In the genomic region with DNA sequence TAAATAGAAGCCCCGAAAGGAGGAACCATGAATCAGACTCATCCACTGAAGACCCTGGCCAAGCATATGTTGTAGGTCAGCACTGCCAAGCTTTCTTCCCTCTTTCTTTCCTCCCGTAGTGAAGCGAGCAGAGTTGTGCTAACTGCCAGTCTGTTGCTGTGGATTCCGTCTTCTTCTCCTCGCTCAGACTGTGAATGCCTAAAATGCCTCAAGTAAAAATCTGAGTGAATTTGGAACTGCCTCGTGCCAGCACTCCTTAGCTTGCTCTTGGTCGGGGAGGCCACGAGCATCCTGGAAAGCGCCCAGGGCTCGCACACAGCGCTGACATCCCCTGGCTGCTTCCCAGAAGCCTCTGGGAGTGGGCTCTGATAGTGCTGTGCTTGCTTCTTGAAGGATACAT, we compare ENCODE assay signal across 19 mouse cellular contexts.
DNase-seq lines count a peak whose midpoint lies in the region; ATAC-seq lines count a peak whose summit lies in the region.
"Had no signal": no experiment of that assay in that cellular context is flagged by ENCODE, and none has a peak within 500 bp of the region (broad histone marks: within the 10 kb centered on the region; RNA-seq: fewer than 3 reads in every experiment).

No protein-coding gene starts in this region.

- no peak overlapping the region for H3K27ac ChIP-seq in forebrain, embryonic 13.5 days
- H3K27ac ChIP-seq in forebrain, embryonic 12.5 days, result no peak overlapping the region
- H3K27ac ChIP-seq in hindbrain, embryonic 16.5 days (ENCODE audit: low read depth, low read length), result no peak overlapping the region
- H3K27ac ChIP-seq in hindbrain, embryonic 13.5 days, result no peak overlapping the region
- H3K27ac ChIP-seq in neural tube, embryonic 15.5 days (replicated peaks), result 0 out of 2 replicates have a peak overlapping the region, but pooled peaks have one; percentile 5
- 0 out of 2 replicates have a peak overlapping the region, but pooled peaks have one; percentile 6 for H3K27ac ChIP-seq in embryonic facial prominence, embryonic 15.5 days (replicated peaks)
- H3K27ac ChIP-seq: embryonic facial prominence, embryonic 12.5 days; limb, embryonic 15.5 days had no signal

- no peaks in the 10 kb centered on the region for H3K27me3 ChIP-seq in forebrain, embryonic 13.5 days
- H3K27me3 ChIP-seq in forebrain, embryonic 12.5 days, result no peaks in the 10 kb centered on the region
- no peaks in the 10 kb centered on the region for H3K27me3 ChIP-seq in hindbrain, embryonic 16.5 days (replicated peaks; ENCODE audit: control insufficient read depth, insufficient read depth, low read length)
- no peaks in the 10 kb centered on the region for H3K27me3 ChIP-seq in hindbrain, embryonic 13.5 days
- H3K27me3 ChIP-seq in neural tube, embryonic 15.5 days (replicated peaks), result no peaks in the 10 kb centered on the region
- no peaks in the 10 kb centered on the region for H3K27me3 ChIP-seq in embryonic facial prominence, embryonic 15.5 days
- H3K27me3 ChIP-seq: embryonic facial prominence, embryonic 12.5 days; Patski had no signal

- no peak overlapping the region for H3K4me2 ChIP-seq in forebrain, embryonic 13.5 days
- H3K4me2 ChIP-seq in forebrain, embryonic 12.5 days, result no peak overlapping the region
- H3K4me2 ChIP-seq in hindbrain, embryonic 16.5 days (ENCODE audit: low read length), result no peak overlapping the region
- no peak overlapping the region for H3K4me2 ChIP-seq in hindbrain, embryonic 13.5 days
- no peak overlapping the region for H3K4me2 ChIP-seq in neural tube, embryonic 15.5 days
- no peak overlapping the region for H3K4me2 ChIP-seq in embryonic facial prominence, embryonic 15.5 days (replicated peaks)
- H3K4me2 ChIP-seq: embryonic facial prominence, embryonic 12.5 days; limb, embryonic 15.5 days had no signal

- H3K4me1 ChIP-seq in forebrain, embryonic 13.5 days, result peaks cover 13% of the 10 kb centered on the region
- H3K4me1 ChIP-seq in forebrain, embryonic 12.5 days, result 0 out of 2 replicates have a peak, but pooled peaks cover 3% of the 10 kb centered on the region
- peaks cover 4% of the 10 kb centered on the region; the same call in 1 of the 2 replicates for H3K4me1 ChIP-seq in hindbrain, embryonic 16.5 days (ENCODE audit: control insufficient read depth, insufficient read depth, low read depth, low read length)
- H3K4me1 ChIP-seq in hindbrain, embryonic 13.5 days (replicated peaks), result 0 out of 2 replicates have a peak, but pooled peaks cover 4% of the 10 kb centered on the region
- H3K4me1 ChIP-seq in neural tube, embryonic 15.5 days, result 0 out of 2 replicates have a peak, but pooled peaks cover 3% of the 10 kb centered on the region
- peaks cover 6% of the 10 kb centered on the region; the same call in 1 of the 2 replicates for H3K4me1 ChIP-seq in embryonic facial prominence, embryonic 15.5 days

- no peak overlapping the region for H3K4me3 ChIP-seq in forebrain, embryonic 13.5 days
- no peak overlapping the region for H3K4me3 ChIP-seq in forebrain, embryonic 12.5 days (replicated peaks)
- H3K4me3 ChIP-seq in hindbrain, embryonic 16.5 days (ENCODE audit: low read length), result no peak overlapping the region
- H3K4me3 ChIP-seq in hindbrain, embryonic 13.5 days, result no peak overlapping the region
- no peak overlapping the region for H3K4me3 ChIP-seq in neural tube, embryonic 15.5 days (replicated peaks)
- no peak overlapping the region for H3K4me3 ChIP-seq in embryonic facial prominence, embryonic 15.5 days (replicated peaks)
- H3K4me3 ChIP-seq: embryonic facial prominence, embryonic 12.5 days; limb, embryonic 15.5 days had no signal

- no peak overlapping the region for H3K9ac ChIP-seq in forebrain, embryonic 13.5 days
- H3K9ac ChIP-seq in forebrain, embryonic 12.5 days, result no peak overlapping the region
- H3K9ac ChIP-seq in hindbrain, embryonic 16.5 days (ENCODE audit: low read depth, low read length), result no peak overlapping the region
- no peak overlapping the region for H3K9ac ChIP-seq in hindbrain, embryonic 13.5 days
- H3K9ac ChIP-seq in neural tube, embryonic 15.5 days (replicated peaks), result no peak overlapping the region
- no peak overlapping the region for H3K9ac ChIP-seq in embryonic facial prominence, embryonic 15.5 days
- H3K9ac ChIP-seq: embryonic facial prominence, embryonic 12.5 days; limb, embryonic 15.5 days had no signal

- DNase-seq in neural tube, embryonic 10.5 days (ENCODE audit: extremely low spot score, low spot score), result no peak
- DNase-seq in adipocyte (ENCODE audit: low spot score), result no peak
- DNase-seq: adrenal gland, postnatal 36 days; heart, adult 11 months; heart, postnatal 10 days; kidney, adult 8-10 months; kidney, postnatal 25 days; lung, postnatal 14 days; thymus, postnatal 14 days had no signal

- no peaks in the 10 kb centered on the region for H3K9me3 ChIP-seq in forebrain, embryonic 13.5 days (replicated peaks)
- no peaks in the 10 kb centered on the region for H3K9me3 ChIP-seq in forebrain, embryonic 12.5 days
- no peaks in the 10 kb centered on the region for H3K9me3 ChIP-seq in hindbrain, embryonic 16.5 days (ENCODE audit: control insufficient read depth, low read length)
- no peaks in the 10 kb centered on the region for H3K9me3 ChIP-seq in hindbrain, embryonic 13.5 days
- no peaks in the 10 kb centered on the region for H3K9me3 ChIP-seq in neural tube, embryonic 15.5 days (replicated peaks)
- H3K9me3 ChIP-seq in embryonic facial prominence, embryonic 15.5 days (replicated peaks), result no peaks in the 10 kb centered on the region
- H3K9me3 ChIP-seq: embryonic facial prominence, embryonic 12.5 days; limb, embryonic 15.5 days had no signal

- no peaks in the 10 kb centered on the region for H3K36me3 ChIP-seq in forebrain, embryonic 13.5 days (ENCODE audit: poor library complexity, severe bottlenecking)
- H3K36me3 ChIP-seq in forebrain, embryonic 12.5 days (replicated peaks), result peaks cover 10% of the 10 kb centered on the region
- no peaks in the 10 kb centered on the region for H3K36me3 ChIP-seq in hindbrain, embryonic 16.5 days (ENCODE audit: control insufficient read depth, insufficient read depth, low read length)
- H3K36me3 ChIP-seq in hindbrain, embryonic 13.5 days, result peaks cover 17% of the 10 kb centered on the region; the same call in 1 of the 2 replicates
- no peaks in the 10 kb centered on the region for H3K36me3 ChIP-seq in neural tube, embryonic 15.5 days
- 0 out of 2 replicates have a peak, but pooled peaks cover 12% of the 10 kb centered on the region for H3K36me3 ChIP-seq in embryonic facial prominence, embryonic 15.5 days

- ATAC-seq in forebrain, embryonic 13.5 days, result peak; percentile 62; the same call in 1 of the 2 replicates
- ATAC-seq in forebrain, embryonic 12.5 days (ENCODE audit: low FRiP score), result no peak
- peak; percentile 84 for ATAC-seq in hindbrain, embryonic 16.5 days
- no peak for ATAC-seq in hindbrain, embryonic 13.5 days (ENCODE audit: low FRiP score)
- 0 out of 2 replicates have a peak, but pooled peaks have one; percentile 41 for ATAC-seq in neural tube, embryonic 15.5 days (ENCODE audit: low FRiP score)
- ATAC-seq in embryonic facial prominence, embryonic 15.5 days (ENCODE audit: insufficient number of reproducible peaks, low FRiP score, low TSS enrichment, low read depth), result no peak
- ATAC-seq: activated CD4-positive, CD25-positive, alpha-beta regulatory T cell, adult 4 months; Patski had no signal

- 75% methylated on average over 11 of the region's 11 CpGs for WGBS in forebrain, embryonic 13.5 days
- WGBS in forebrain, embryonic 12.5 days, result 89% methylated on average over 11 of the region's 11 CpGs
- 71% methylated on average over 11 of the region's 11 CpGs for WGBS in hindbrain, embryonic 16.5 days
- WGBS in hindbrain, embryonic 13.5 days, result 90% methylated on average over 11 of the region's 11 CpGs
- 72% methylated on average over 11 of the region's 11 CpGs for WGBS in neural tube, embryonic 15.5 days
- 68% methylated on average over 11 of the region's 11 CpGs for WGBS in embryonic facial prominence, embryonic 15.5 days

Comparison
In these comparisons a context has a peak if more than half of its experiments do, and no peak if none do; other contexts are left out.
1. ATAC-seq: peak in forebrain, embryonic 13.5 days (single experiment), hindbrain, embryonic 16.5 days (single experiment) and neural tube, embryonic 15.5 days (single experiment); none in forebrain, embryonic 12.5 days (single experiment), hindbrain, embryonic 13.5 days (single experiment) and embryonic facial prominence, embryonic 15.5 days (single experiment).
2. H3K27ac ChIP-seq: peak in neural tube, embryonic 15.5 days (single experiment) and embryonic facial prominence, embryonic 15.5 days (single experiment); none in forebrain, embryonic 13.5 days (single experiment), forebrain, embryonic 12.5 days (single experiment), hindbrain, embryonic 16.5 days (single experiment) and hindbrain, embryonic 13.5 days (single experiment).